Mouse (Mus musculus): ENCODE measurements around the gene Lmx1b. TPM values are rescaled to one million over a fixed set of nuclear protein-coding genes. Genes with fewer than 3 reads are reported as not detected.

Lmx1b gene
- polyA plus RNA-seq, 1 experiment from 2014 or later, result 0.34 TPM

DNA sequence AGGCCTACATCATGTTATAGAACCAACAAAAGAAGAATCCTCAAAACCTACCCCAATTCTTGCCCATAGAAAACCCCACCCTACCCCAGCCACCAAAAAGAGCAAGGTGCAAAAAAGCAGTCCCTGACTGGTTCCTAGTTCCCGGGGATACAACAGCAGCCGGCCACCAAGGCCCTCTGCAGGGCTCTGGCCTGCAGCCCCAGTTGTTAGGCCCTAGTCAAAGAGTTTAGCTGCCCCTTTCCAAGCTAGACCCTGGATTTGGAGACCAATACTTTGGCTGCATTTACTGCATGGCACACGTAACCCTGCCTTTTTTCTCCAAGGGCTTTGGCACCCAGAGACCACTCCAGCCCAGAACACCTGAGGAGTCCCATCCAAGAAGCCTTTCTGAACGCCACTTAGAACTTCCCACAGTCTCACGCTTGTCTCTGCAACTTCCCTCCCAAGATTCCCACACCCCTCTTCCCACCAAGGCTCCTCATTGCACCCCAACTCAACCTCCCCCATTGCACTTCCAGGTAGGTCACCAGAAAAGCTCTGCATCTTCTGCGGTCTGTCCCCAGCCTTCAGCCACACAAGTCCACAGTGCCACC lies 2.1 kb downstream of the Lmx1b start:
- Histone ChIP-seq H3K36me3 (ENCODE audit: control insufficient read depth, insufficient read depth, low read length) (no peaks in the 10 kb centered on the region), H3K4me1 (ENCODE audit: control insufficient read depth, insufficient read depth, low read length) (peaks cover 5% of the 10 kb centered on the region; the same call in 1 of the 2 replicates), H3K9ac (ENCODE audit: low read length) (no peak overlapping the region), H3K4me3 (ENCODE audit: low read depth, low read length) (no peak overlapping the region), H3K27ac (ENCODE audit: low read depth, low read length) (no peak overlapping the region), H3K9me3 (replicated peaks; ENCODE audit: control insufficient read depth, low read length) (no peaks in the 10 kb centered on the region), H3K4me2 (ENCODE audit: low read length) (no peak overlapping the region), H3K27me3 (replicated peaks; ENCODE audit: control insufficient read depth, insufficient read depth, low read length) (peaks cover 95% of the 10 kb centered on the region)
- DNase-seq (ENCODE audit: low spot score) (no peak), ATAC-seq (no peak)
- 16% methylated on average over 6 of the region's 6 CpGs for WGBS

DNA sequence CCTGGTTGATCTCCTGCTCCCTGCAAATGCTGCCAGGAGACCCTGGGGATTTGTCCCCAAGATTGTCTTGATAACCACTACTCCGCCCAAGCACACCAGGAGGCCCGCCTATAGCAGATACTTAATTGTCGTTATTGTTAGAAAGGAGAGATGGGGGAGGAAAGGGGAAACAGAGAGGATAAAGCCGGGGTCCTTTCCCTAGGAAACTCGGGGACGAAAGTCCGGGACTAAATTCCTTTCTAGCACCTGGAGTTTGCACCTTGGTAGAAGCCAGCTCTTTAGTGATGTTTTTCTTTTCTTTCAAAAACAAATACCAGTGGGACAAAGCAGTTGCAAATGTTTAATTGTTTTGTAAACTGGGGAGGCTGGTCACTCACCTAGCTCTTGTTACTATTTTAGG lies 3.0 kb downstream of the Lmx1b start:
- ATAC-seq (no peak), DNase-seq (ENCODE audit: low spot score) (no peak)
- Histone ChIP-seq H3K27ac (ENCODE audit: low read depth, low read length) (no peak overlapping the region), H3K4me3 (ENCODE audit: low read depth, low read length) (no peak overlapping the region), H3K9ac (ENCODE audit: low read length) (no peak overlapping the region), H3K9me3 (replicated peaks; ENCODE audit: control insufficient read depth, low read length) (no peaks in the 10 kb centered on the region), H3K27me3 (replicated peaks; ENCODE audit: control insufficient read depth, insufficient read depth, low read length) (peaks cover 95% of the 10 kb centered on the region), H3K4me2 (ENCODE audit: low read length) (no peak overlapping the region), H3K4me1 (ENCODE audit: control insufficient read depth, insufficient read depth, low read length) (peaks cover 4% of the 10 kb centered on the region; the same call in 1 of the 2 replicates), H3K36me3 (ENCODE audit: control insufficient read depth, insufficient read depth, low read length) (no peaks in the 10 kb centered on the region)
- 2% methylated on average over 7 of the region's 7 CpGs for WGBS

DNA sequence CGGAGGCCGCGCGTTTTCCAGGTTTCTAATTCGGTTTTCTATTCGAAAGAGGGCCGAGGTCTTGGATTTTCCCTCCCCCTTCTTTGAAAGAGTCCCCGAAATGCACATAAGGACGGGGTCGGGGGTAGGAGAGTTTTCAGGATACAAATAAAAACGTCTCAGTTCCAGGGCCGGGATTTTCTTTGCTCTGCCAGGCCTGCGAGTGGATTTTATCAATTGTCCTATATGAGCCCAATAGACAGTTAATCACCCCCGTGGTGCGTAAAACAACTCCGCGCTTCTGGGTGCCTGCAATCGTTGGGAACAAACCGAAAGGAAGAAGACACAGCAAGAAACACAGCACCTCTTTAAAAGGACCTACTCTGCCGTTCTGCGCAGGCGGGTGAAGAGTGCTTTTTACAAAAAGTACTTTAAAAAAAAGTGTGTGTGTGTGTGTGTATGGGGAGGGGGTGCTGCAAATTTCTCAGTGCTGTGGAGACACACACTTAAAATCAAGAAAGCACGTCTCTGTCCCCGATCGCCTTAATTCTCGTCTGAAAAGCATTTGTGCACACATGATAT lies 3.6 kb downstream of the Lmx1b start:
- under 1% methylated on average over 26 of the region's 26 CpGs for WGBS
- Histone ChIP-seq H3K36me3 (ENCODE audit: control insufficient read depth, insufficient read depth, low read length) (no peaks in the 10 kb centered on the region), H3K4me1 (ENCODE audit: control insufficient read depth, insufficient read depth, low read length) (peaks cover 2% of the 10 kb centered on the region; the same call in 1 of the 2 replicates), H3K9me3 (replicated peaks; ENCODE audit: control insufficient read depth, low read length) (no peaks in the 10 kb centered on the region), H3K4me3 (ENCODE audit: low read depth, low read length) (no peak overlapping the region), H3K4me2 (ENCODE audit: low read length) (no peak overlapping the region), H3K27ac (ENCODE audit: low read depth, low read length) (no peak overlapping the region), H3K9ac (ENCODE audit: low read length) (no peak overlapping the region), H3K27me3 (replicated peaks; ENCODE audit: control insufficient read depth, insufficient read depth, low read length) (peaks cover 95% of the 10 kb centered on the region)
- DNase-seq (ENCODE audit: low spot score) (no peak), ATAC-seq (no peak)

DNA sequence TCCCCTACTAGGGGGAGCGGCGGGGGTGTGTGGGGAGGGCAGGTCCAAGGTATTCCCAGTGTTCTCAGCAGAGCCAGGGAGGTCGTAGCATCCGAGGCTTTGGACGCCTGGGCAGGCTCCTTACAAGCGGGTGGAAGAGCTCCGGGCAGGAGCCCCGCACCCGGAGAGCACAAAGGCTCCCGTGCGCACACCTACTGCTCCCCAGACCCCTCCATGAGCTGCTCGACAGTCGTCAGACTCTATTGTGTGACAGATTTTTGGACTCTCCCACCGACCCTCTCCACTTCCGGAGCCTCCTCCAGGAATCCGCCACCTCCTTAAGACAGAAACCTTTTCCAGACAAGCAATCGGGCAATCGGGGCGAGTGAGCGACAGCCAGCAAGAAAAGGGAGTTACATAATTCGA lies 4.2 kb downstream of the Lmx1b start:
- ATAC-seq (no peak), DNase-seq (ENCODE audit: low spot score) (no peak)
- H3K9ac ChIP-seq (ENCODE audit: low read length), result no peak overlapping the region
- under 1% methylated on average over 21 of the region's 21 CpGs for WGBS
- H3K36me3 ChIP-seq (ENCODE audit: control insufficient read depth, insufficient read depth, low read length), result no peaks in the 10 kb centered on the region
- H3K4me2 ChIP-seq (ENCODE audit: low read length), result no peak overlapping the region
- H3K27ac ChIP-seq (ENCODE audit: low read depth, low read length), result no peak overlapping the region
- no peaks in the 10 kb centered on the region for H3K9me3 ChIP-seq (replicated peaks; ENCODE audit: control insufficient read depth, low read length)
- H3K4me1 ChIP-seq (ENCODE audit: control insufficient read depth, insufficient read depth, low read length), result peaks cover 2% of the 10 kb centered on the region; the same call in 1 of the 2 replicates
- no peak overlapping the region for H3K4me3 ChIP-seq (ENCODE audit: low read depth, low read length)
- peaks cover 95% of the 10 kb centered on the region for H3K27me3 ChIP-seq (replicated peaks; ENCODE audit: control insufficient read depth, insufficient read depth, low read length)

DNA sequence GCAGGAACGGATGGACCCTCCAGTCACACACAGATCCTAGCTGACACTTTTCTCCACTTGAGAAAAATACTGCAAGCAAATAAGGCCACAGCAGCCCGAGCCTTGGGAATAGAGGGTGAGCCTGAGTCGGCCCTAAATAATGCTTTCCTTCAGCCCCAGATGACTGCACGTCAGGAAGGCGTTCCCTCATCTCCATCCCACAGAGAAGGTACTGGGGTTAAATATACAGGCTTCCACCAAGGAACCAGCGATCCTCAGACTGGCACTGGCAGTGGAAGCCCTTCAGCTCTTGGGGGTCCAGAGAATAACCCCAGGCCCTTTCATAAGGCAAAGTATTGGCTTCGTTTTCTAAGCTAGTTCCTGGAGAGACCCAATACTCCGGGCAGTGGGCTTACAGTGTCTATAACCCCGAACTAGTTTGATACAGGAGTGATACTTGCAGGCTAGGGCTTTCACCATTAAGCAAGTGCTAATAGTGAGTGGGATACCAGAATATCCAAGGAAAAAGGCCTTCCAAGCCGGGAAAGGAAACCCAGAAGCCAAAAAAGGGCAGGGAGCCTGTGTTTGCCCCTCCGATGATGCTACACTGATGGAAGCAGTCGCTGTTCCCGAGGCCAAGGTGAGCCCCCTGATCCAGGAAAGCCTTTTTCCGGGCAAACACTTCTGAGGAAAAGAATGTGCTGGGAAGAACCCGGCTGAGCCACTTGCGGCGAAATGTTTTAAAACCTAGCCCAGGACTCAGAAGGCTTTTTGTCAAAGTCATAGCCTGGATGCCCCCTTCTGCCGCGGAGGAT lies 4.8 kb downstream of the Lmx1b start:
- Histone ChIP-seq H3K4me1 (ENCODE audit: control insufficient read depth, insufficient read depth, low read length) (0 out of 2 replicates have a peak, but pooled peaks cover 2% of the 10 kb centered on the region), H3K27me3 (replicated peaks; ENCODE audit: control insufficient read depth, insufficient read depth, low read length) (peaks cover 95% of the 10 kb centered on the region), H3K36me3 (ENCODE audit: control insufficient read depth, insufficient read depth, low read length) (no peaks in the 10 kb centered on the region), H3K4me3 (ENCODE audit: low read depth, low read length) (no peak overlapping the region), H3K27ac (ENCODE audit: low read depth, low read length) (no peak overlapping the region), H3K4me2 (ENCODE audit: low read length) (no peak overlapping the region), H3K9me3 (replicated peaks; ENCODE audit: control insufficient read depth, low read length) (no peaks in the 10 kb centered on the region), H3K9ac (ENCODE audit: low read length) (no peak overlapping the region)
- ATAC-seq, result no peak
- WGBS, result 3% methylated on average over 19 of the region's 19 CpGs
- DNase-seq (ENCODE audit: low spot score), result no peak

DNA sequence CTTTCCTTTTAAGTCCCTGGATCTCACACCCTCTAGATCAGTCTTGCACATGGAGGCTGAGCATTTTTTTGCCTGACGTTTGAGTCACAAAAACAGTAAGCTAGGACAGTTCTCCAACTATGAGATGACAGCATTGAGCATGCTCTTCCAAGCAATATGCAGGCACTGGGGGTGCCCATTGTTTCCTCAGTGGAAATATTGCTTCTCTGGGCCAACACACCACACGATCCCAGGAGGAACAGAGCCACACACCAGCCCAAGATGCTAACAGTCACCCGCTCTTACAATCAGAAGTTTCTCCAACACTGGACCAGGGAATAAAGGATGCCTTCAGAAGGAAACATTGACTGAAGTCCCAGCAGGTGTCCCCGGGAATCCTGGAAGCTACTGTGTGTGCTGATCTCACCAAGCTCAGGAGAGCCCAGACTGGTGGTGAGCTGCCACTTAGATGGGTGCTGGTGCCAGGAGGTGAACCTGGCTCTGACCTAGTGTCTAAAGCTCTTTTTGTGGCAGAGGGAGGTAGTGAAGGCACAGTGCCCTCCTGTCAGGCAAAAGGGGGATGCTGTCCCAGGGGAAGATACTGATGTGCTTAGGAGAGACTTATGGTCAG lies 5.7 kb downstream of the Lmx1b start:
- WGBS, result 11% methylated on average over 4 of the region's 4 CpGs
- no peak overlapping the region for H3K4me2 ChIP-seq (ENCODE audit: low read length)
- no peak overlapping the region for H3K9ac ChIP-seq (ENCODE audit: low read length)

DNA sequence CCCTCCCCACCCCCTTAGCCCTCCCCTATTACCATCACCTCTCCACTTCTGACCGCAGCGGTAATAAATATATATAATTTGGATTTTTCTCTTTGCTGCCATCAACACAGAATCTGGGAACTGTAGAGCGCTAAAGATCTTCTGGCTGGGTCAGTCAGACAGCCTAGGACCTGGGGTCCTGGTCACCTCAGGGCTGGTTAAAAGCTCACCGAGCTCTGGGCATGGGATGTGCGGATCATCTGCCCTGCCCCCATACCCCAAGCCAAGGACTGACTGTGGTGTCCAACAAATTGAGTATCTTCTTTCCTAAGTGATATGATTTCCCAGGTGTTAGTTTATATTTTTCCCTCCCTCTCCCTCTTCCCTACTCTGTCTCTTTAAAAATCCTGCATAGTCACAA lies 6.4 kb downstream of the Lmx1b start:
- Histone ChIP-seq H3K27ac (ENCODE audit: low read depth, low read length) (no peak overlapping the region), H3K9me3 (replicated peaks; ENCODE audit: control insufficient read depth, low read length) (no peaks in the 10 kb centered on the region), H3K27me3 (replicated peaks; ENCODE audit: control insufficient read depth, insufficient read depth, low read length) (peaks cover 95% of the 10 kb centered on the region), H3K9ac (ENCODE audit: low read length) (no peak overlapping the region), H3K4me3 (ENCODE audit: low read depth, low read length) (no peak overlapping the region), H3K4me2 (ENCODE audit: low read length) (no peak overlapping the region), H3K36me3 (ENCODE audit: control insufficient read depth, insufficient read depth, low read length) (no peaks in the 10 kb centered on the region), H3K4me1 (ENCODE audit: control insufficient read depth, insufficient read depth, low read length) (no peaks in the 10 kb centered on the region)
- 6% methylated on average over 5 of the region's 5 CpGs for WGBS
- ATAC-seq, result no peak
- DNase-seq (ENCODE audit: low spot score), result no peak

More for the DNA sequence above, 5.7 kb downstream of the Lmx1b start:
- DNase-seq (ENCODE audit: low spot score) (no peak), ATAC-seq (no peak)
- H3K4me1 ChIP-seq (ENCODE audit: control insufficient read depth, insufficient read depth, low read length), result 0 out of 2 replicates have a peak, but pooled peaks cover 2% of the 10 kb centered on the region
- H3K9me3 ChIP-seq (replicated peaks; ENCODE audit: control insufficient read depth, low read length), result no peaks in the 10 kb centered on the region
- H3K36me3 ChIP-seq (ENCODE audit: control insufficient read depth, insufficient read depth, low read length), result no peaks in the 10 kb centered on the region
- H3K27ac ChIP-seq (ENCODE audit: low read depth, low read length), result no peak overlapping the region
- no peak overlapping the region for H3K4me3 ChIP-seq (ENCODE audit: low read depth, low read length)
- H3K27me3 ChIP-seq (replicated peaks; ENCODE audit: control insufficient read depth, insufficient read depth, low read length), result peaks cover 95% of the 10 kb centered on the region

DNA sequence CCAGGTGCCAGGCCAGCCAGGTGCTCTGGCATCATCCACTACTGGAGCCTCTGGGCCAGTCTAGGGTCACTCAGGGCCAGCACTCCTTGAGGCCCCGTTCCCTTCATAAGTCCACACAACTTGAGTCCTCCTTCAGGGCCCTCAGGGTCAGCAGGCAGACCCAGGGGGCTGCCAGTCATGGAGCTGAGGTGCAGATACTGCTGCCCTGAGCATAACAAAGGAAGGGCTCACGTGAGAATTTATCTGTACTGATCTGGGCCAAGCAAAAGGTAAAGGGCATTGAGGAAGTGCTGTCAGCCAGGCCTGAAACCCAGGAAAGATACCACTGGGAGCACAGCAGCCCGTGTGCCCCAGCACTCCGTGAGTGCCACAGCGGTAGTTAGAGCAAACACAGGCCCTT lies 7.1 kb downstream of the Lmx1b start:
- Histone ChIP-seq H3K9ac (ENCODE audit: low read length) (no peak overlapping the region), H3K4me2 (ENCODE audit: low read length) (no peak overlapping the region), H3K9me3 (replicated peaks; ENCODE audit: control insufficient read depth, low read length) (no peaks in the 10 kb centered on the region), H3K36me3 (ENCODE audit: control insufficient read depth, insufficient read depth, low read length) (no peaks in the 10 kb centered on the region), H3K27me3 (replicated peaks; ENCODE audit: control insufficient read depth, insufficient read depth, low read length) (peaks cover 93% of the 10 kb centered on the region), H3K27ac (ENCODE audit: low read depth, low read length) (no peak overlapping the region), H3K4me1 (ENCODE audit: control insufficient read depth, insufficient read depth, low read length) (no peaks in the 10 kb centered on the region), H3K4me3 (ENCODE audit: low read depth, low read length) (no peak overlapping the region)
- ATAC-seq (no peak), DNase-seq (ENCODE audit: low spot score) (no peak)
- 4% methylated on average over 5 of the region's 5 CpGs for WGBS
